Mouse (Mus musculus) forebrain, postnatal 0 days (tissue): ENCODE data around the gene Tbrg4. TPM values are rescaled to one million over a fixed set of nuclear protein-coding genes. Genes with fewer than 3 reads are reported as not detected.
"Not testable (repeated sequence)": the region's sequence is repeated elsewhere in the genome, so short reads cannot be mapped to it uniquely, and the experiment has no call there.

ENCODE experiments used
- ATAC-seq: fragments of 200-750 bp; cut with Nextera tagmentation; 2 replicates; pipeline ENCODE4 v1.8.0; 2017; ENCODE audit warnings: mild to moderate bottlenecking, moderate library complexity
- DNase-seq: peaks from one replicate; pipeline ENCODE4 v3.0.0-alpha.2; 2015
- H3K27ac ChIP-seq: fragments of 300-500 bp; sonication (generic); 2 replicates; pipeline ENCODE4 v1.5.1; 2014; ENCODE audit warnings: low read depth, mild to moderate bottlenecking, antibody characterized with exemption, low read length, moderate library complexity, mixed read lengths
- H3K27me3 ChIP-seq: fragments of 300-500 bp; sonication (generic); 2 replicates; pipeline ENCODE4 v1.6.1; 2014; ENCODE audit warnings: mild to moderate bottlenecking, low read length, mixed read lengths; ENCODE audit not compliant: insufficient read depth
- H3K36me3 ChIP-seq: fragments of 300-500 bp; sonication (generic); 2 replicates; pipeline ENCODE4 v1.6.1; 2014; ENCODE audit warnings: mild to moderate bottlenecking, moderate library complexity; ENCODE audit not compliant: insufficient read depth
- H3K4me1 ChIP-seq: fragments of 300-500 bp; sonication (generic); 2 replicates; pipeline ENCODE4 v1.6.1; 2014; ENCODE audit warnings: antibody characterized with exemption; ENCODE audit not compliant: insufficient read depth
- H3K4me2 ChIP-seq: fragments of 300-500 bp; sonication (generic); 2 replicates; pipeline ENCODE4 v1.6.1; 2014; ENCODE audit warnings: low read depth, mild to moderate bottlenecking, moderate library complexity
- H3K4me3 ChIP-seq: fragments of 300-500 bp; sonication (generic); 2 replicates; pipeline ENCODE4 v1.5.1; 2014; ENCODE audit warnings: low read depth, low read length, mixed read lengths
- H3K9ac ChIP-seq: fragments of 300-500 bp; sonication (generic); 2 replicates; pipeline ENCODE4 v1.6.1; 2014; ENCODE audit warnings: mild to moderate bottlenecking
- H3K9me3 ChIP-seq: fragments of 300-500 bp; sonication (generic); 2 replicates; pipeline ENCODE4 v1.6.1; 2016; ENCODE audit warnings: low read length
- CTCF ChIP-seq: sonication (generic); IDR thresholded peaks from 2 replicates; pipeline ENCODE4 v1.5.1; 2016; ENCODE audit warnings: antibody characterized with exemption, control low read depth, low read depth
- WGBS: fragments of 180-500 bp; shearing (Covaris S2); extraction: QIAGEN DNeasy Blood & Tissue Kit; methylation state at CpG from one replicate; pipeline ENCODE4 v1.1.7; 2014; 5-methylcytosine and 5-hydroxymethylcytosine counted together
- polyA plus RNA-seq: library from polyadenylated mRNA; unstranded; fragments of >200 nt; fragmentation: Nextera tagmentation; extraction: Ambion mirVana; gene quantifications from 2 replicates; pipeline ENCODE4 v1.2.1, GENCODE M21; 2015
- total RNA-seq: library from RNA; depleted of rRNA; stranded (reverse); fragments of >200 nt; gene quantifications from 2 replicates; pipeline ENCODE4 v1.2.3, GENCODE M21; 2014

The Tbrg4 gene
- total and polyA plus RNA-seq, 2 experiments from 2014 or later, result 31.6 to 41.9 TPM

DNA sequence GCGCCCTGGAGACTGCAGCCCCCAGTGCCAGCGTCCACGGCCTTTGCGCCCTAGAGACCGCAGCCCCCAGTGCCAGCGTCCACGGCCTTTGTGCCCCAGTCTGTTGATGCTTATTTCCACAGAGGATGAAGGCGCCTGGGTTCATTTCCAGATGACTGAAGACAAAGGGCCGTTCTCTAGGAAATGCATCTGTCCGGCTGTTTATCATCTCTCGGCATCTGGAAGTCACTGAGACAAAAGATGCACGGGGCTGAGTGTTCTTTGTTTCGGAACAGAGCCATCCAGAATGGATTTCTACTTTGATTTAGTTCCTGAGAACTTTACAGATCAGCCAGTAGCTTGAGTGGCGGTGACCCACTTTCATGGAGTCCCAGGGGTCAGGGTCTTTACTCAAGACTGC lies 35.3 kb upstream of the Tbrg4 start:
- H3K9ac ChIP-seq, result no peak overlapping the region
- TF ChIP-seq CTCF, result no peak
- WGBS, result 73% methylated on average over 14 of the region's 14 CpGs
- H3K4me1 ChIP-seq, result no peaks in the 10 kb centered on the region
- no peaks in the 10 kb centered on the region for H3K36me3 ChIP-seq
- no peak overlapping the region for H3K4me2 ChIP-seq
- DNase-seq (no peak), ATAC-seq (no peak)
- no peak overlapping the region for H3K4me3 ChIP-seq
- no peak overlapping the region for H3K27ac ChIP-seq
- H3K27me3 ChIP-seq, result no peaks in the 10 kb centered on the region
- no peaks in the 10 kb centered on the region for H3K9me3 ChIP-seq

DNA sequence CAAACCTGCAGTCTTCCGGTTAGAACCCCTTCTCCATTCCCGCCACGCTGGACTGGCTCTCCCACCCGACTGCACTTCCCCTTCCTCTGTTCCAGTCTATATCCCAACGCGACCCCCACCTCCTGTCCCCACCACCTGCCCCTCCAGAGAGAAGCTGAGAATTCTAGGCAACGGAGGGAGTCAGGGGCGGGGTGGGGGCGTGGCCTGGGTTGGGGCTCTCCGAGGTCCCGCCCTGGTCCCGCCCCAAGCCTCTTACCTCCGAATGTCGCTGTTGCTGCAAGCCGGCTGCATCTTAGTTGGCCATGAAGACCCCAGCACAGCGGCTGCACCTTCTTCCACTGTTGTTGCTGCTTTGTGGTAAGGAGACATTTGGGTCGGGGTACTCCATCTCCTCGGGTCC lies 32.4 kb upstream of the Tbrg4 start, which contains the start of gene Ramp3:
TSS of gene Ramp3 (plus strand) at position 251 of the 400 bp plus-strand sequence.
- Histone ChIP-seq H3K4me2 (peak within 1 kb of the TSS; percentile 81), H3K9ac (peak within 1 kb of the TSS; percentile 57), H3K36me3 (no peaks in the 10 kb centered on the region), H3K9me3 (no peaks in the 10 kb centered on the region), H3K27me3 (no peaks in the 10 kb centered on the region; the same call in 1 of the 2 replicates), H3K4me3 (peak within 1 kb of the TSS; percentile 39), H3K27ac (no peak within 1 kb of the TSS), H3K4me1 (no peaks in the 10 kb centered on the region)
- ATAC-seq (peak; percentile 74), DNase-seq (peak; percentile 73)
- 3% methylated on average over 17 of the region's 18 CpGs for WGBS
- 0 out of 2 replicates have a peak, but pooled peaks have one; percentile 18 for TF ChIP-seq CTCF

DNA sequence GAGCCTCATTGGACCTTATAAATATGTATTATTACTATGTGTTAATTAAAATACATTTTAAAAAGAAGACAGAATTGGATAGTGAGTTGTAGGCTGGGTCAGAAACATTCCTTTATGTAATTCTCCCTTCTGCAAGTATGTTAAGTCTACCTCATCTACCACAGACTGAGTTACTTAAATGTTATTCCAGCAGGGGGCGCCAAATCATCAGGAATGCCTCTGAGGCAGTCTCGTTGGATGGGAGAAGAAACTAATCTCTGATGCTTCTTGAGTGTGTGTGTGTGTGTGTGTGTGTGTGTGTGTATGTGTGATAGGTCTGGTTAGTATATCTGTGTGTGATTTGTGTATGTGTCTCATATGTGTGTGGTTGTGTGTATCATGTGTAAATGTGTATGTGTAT lies 29.0 kb upstream of the Tbrg4 start:
- no peaks in the 10 kb centered on the region for H3K9me3 ChIP-seq
- peak; percentile 96 for TF ChIP-seq CTCF
- ATAC-seq (peak; percentile 91), DNase-seq (peak; percentile 95)
- no peak overlapping the region for H3K27ac ChIP-seq
- no peaks in the 10 kb centered on the region; the same call in 1 of the 2 replicates for H3K27me3 ChIP-seq
- no peaks in the 10 kb centered on the region for H3K36me3 ChIP-seq
- no peaks in the 10 kb centered on the region for H3K4me1 ChIP-seq
- H3K9ac ChIP-seq, result no peak overlapping the region
- 0% methylated on average over 2 of the region's 2 CpGs for WGBS
- no peak overlapping the region for H3K4me2 ChIP-seq
- H3K4me3 ChIP-seq, result no peak overlapping the region

DNA sequence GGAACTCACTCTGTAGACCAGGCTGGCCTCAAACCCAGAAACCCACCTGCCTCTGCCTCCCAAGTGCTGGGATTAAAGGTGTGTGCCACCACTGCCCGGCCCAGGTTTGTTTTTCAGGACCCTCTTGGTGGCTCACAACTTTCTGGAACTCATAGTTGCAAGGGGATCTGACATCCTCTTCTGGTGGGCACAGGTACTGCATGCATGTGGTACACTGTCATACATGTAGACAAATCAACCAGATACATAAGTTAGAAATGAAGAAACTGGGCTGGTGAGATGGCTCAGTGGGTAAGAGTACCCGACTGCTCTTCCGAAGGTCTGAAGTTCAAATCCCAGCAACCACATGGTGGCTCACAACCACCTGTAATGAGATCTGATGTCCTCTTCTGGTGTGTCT lies 27.1 kb upstream of the Tbrg4 start:
- not testable (repeated sequence) for H3K4me1 ChIP-seq, DNase-seq, H3K27ac ChIP-seq, H3K36me3 ChIP-seq, H3K9ac ChIP-seq, H3K4me3 ChIP-seq, H3K9me3 ChIP-seq, H3K27me3 ChIP-seq, H3K4me2 ChIP-seq, ATAC-seq
- peak; percentile 53 for TF ChIP-seq CTCF
- 74% methylated on average over 3 of the region's 3 CpGs for WGBS

DNA sequence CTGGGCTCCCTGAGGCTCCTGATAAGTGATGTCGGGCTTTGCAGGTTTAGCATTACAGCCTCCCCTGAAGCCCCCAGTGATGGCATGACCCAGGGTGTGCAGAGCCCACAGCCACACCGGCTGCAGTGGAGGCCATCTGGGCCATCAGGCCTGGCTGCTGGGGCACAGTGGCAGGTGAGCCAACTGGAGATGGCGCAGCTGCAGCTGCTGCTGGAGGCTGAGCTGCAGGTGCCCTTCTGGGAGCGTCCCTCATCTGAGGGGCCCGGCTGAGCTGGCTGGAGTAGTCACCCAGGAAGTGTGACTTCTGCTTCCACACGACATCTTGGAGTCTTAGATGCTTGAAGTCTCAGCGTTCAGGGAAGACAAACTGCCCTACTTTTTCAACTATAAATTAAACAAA lies 24.7 kb upstream of the Tbrg4 start:
- Histone ChIP-seq H3K9me3 (no peaks in the 10 kb centered on the region), H3K4me3 (no peak overlapping the region), H3K4me2 (no peak overlapping the region), H3K36me3 (no peaks in the 10 kb centered on the region), H3K4me1 (no peaks in the 10 kb centered on the region), H3K27ac (no peak overlapping the region), H3K27me3 (no peaks in the 10 kb centered on the region; the same call in 1 of the 2 replicates), H3K9ac (no peak overlapping the region)
- 78% methylated on average over 7 of the region's 7 CpGs for WGBS
- TF ChIP-seq CTCF, result no peak
- DNase-seq (no peak), ATAC-seq (no peak)

DNA sequence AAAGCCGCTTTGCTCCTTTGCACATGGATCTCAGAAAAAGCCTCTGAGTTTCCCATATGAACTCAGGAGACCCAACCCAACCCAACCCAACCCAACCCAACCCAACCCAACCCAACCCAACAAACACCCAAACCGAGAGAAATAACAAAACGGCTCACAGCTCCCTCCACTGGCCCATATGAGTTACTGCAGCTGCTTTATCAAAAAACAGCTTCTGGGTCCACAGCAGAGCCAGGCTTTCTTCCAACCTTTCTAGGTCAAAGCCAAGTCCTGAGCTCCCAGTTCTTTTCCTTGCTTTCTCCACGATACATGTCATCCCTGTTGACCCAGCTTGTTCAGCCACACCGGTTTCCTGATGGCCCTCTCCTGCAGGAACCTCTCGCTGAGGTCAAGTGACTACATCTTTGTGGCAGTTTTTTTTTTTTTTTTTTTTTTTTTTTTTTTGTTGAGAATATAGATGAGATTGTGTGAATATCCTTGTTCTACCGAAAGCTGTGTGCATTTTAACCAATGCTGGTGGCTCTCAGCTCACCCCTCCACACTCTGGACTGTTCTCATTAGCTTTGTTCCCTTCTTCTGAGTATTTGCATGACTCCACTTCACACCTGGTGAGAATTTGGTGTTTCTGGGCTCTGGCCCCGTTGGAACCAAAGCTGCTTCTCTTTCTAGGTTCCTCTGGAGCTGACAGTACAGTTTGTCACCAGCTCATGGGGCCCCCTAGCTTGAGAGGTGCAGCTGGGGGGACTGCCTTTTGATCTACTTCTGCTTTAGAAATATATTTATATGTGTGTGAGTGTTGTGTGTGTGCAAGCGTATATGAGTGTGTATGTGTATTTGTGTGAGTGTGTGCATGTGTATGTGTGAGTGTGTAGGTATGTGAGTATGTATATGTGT lies 22.2 kb upstream of the Tbrg4 start:
- no peak overlapping the region for H3K4me2 ChIP-seq
- DNase-seq (no peak), ATAC-seq (no peak)
- H3K4me3 ChIP-seq, result no peak overlapping the region
- no peaks in the 10 kb centered on the region for H3K4me1 ChIP-seq
- no peaks in the 10 kb centered on the region for H3K27me3 ChIP-seq
- no peak overlapping the region for H3K27ac ChIP-seq
- no peak overlapping the region for H3K9ac ChIP-seq
- 0 out of 2 replicates have a peak, but pooled peaks have one; percentile 8 for TF ChIP-seq CTCF
- no peaks in the 10 kb centered on the region for H3K36me3 ChIP-seq
- 65% methylated on average over 9 of the region's 9 CpGs for WGBS
- H3K9me3 ChIP-seq, result no peaks in the 10 kb centered on the region

DNA sequence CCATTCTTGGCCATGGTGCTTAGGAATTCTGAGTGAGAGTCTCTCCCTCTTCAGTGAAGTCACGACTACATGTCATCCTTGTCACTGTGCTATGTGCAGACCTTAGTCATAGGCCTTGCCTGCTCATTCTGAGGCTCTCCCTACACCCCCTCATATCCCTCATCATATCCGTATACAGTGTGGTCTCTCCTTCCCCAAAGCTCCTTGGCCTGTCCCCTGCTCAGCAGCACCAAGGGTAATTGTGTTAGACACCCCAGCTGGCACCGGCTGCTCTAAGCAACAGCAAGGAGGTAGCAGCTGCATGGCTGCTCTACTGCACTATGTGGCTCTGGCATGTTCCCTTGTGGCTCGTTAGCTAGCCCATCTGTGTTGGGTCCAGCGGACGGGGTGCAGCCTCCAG lies 18.7 kb upstream of the Tbrg4 start:
- no peak for TF ChIP-seq CTCF
- Histone ChIP-seq H3K27ac (no peak overlapping the region), H3K27me3 (no peaks in the 10 kb centered on the region), H3K4me1 (no peaks in the 10 kb centered on the region), H3K4me3 (no peak overlapping the region), H3K4me2 (no peak overlapping the region), H3K36me3 (no peaks in the 10 kb centered on the region), H3K9me3 (no peaks in the 10 kb centered on the region), H3K9ac (no peak overlapping the region)
- 72% methylated on average over 6 of the region's 6 CpGs for WGBS
- DNase-seq (no peak), ATAC-seq (peak; percentile 14; the same call in 1 of the 2 replicates)
